Mouse (Mus musculus): Measurements from ENCODE around the gene Dhrs1. TPM values are rescaled to one million over a fixed set of nuclear protein-coding genes. Genes with fewer than 3 reads are reported as not detected.
A peak's percentile ranks its signal among the peaks of the same experiment; 100 is the strongest.

The Dhrs1 gene
- polyA plus RNA-seq, 1 experiment from 2014 or later, result 60.8 TPM

DNA sequence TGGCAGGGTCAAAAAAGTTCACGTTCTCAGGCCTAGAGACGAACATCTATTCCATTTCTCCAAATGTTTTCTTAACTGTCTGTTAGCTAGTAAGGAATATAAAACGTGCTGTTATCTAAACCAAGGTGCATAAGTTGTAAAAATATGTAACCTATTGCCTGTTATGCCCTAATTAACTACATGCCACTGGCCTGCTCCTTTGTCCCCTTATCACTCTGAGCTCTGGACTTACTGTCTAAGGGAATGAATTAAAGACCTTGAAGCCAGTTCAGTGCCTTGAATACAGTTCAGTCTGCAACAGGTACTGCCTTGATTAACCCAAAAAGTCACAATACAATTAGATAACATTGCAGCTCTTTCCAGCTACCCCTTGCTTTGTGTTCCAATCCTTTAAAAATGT is 10.2 kb downstream of the Dhrs1 start:
- Histone ChIP-seq H3K4me1 (replicated peaks) (no peaks in the 10 kb centered on the region), H3K36me3 (peaks cover 26% of the 10 kb centered on the region), H3K9ac (no peak overlapping the region), H3K4me3 (no peak overlapping the region), H3K27me3 (replicated peaks) (0 out of 2 replicates have a peak, but pooled peaks cover 15% of the 10 kb centered on the region), H3K4me2 (no peak overlapping the region), H3K27ac (ENCODE audit: poor library complexity, severe bottlenecking) (no peak overlapping the region), H3K9me3 (replicated peaks) (no peaks in the 10 kb centered on the region)
- WGBS, result 64% methylated on average over 3 of the region's 3 CpGs
- no peak for ATAC-seq (ENCODE audit: insufficient number of reproducible peaks, low FRiP score)

DNA sequence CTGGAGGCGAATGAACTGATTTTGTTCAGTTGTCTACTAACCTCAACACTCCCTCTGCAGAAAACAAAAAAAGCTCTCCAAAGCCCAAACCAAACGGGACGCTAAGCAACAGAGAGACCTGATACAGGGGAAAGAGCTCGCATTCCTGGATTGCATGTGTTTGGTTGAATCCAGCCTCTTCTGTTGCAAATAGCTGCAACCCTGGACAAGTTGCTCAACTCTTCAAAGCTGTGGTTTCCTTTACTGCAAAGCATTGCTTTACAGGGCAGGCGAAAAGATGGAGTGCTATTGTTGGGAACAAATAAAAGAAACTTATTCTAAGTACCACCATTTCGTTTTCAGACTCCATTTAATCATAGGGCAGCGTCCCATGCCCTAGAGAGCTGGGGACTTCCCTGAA is 10.6 kb downstream of the Dhrs1 start:
- no peak for ATAC-seq (ENCODE audit: insufficient number of reproducible peaks, low FRiP score)
- Histone ChIP-seq H3K27me3 (replicated peaks) (0 out of 2 replicates have a peak, but pooled peaks cover 20% of the 10 kb centered on the region), H3K36me3 (peaks cover 21% of the 10 kb centered on the region), H3K27ac (ENCODE audit: poor library complexity, severe bottlenecking) (no peak overlapping the region), H3K4me3 (no peak overlapping the region), H3K9ac (no peak overlapping the region), H3K4me2 (no peak overlapping the region), H3K9me3 (replicated peaks) (no peaks in the 10 kb centered on the region), H3K4me1 (replicated peaks) (no peaks in the 10 kb centered on the region)
- 72% methylated on average over 7 of the region's 7 CpGs for WGBS

DNA sequence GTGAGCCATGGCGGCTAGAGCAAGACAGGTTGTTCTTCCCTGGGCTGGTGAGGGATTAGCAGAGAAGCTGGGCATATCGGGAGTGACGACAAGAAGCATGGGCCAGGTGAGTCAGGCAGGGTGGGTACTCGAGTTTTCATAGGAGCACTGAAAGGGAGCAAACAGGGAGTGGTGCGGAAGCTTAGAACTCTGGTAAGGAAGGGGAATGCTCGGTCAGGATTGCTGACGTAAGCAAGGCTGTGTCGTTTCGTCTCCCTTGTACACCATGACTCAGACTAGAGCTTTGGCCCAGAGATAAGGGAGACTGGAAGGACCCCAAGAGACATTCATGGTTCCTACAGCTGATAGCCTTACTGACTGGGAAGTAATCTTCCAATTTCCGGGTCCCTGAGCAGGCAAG is 11.6 kb downstream of the Dhrs1 start:
- peaks cover 12% of the 10 kb centered on the region for H3K36me3 ChIP-seq
- no peaks in the 10 kb centered on the region for H3K9me3 ChIP-seq (replicated peaks)
- H3K4me2 ChIP-seq, result no peak overlapping the region
- no peak for ATAC-seq (ENCODE audit: insufficient number of reproducible peaks, low FRiP score)
- H3K27me3 ChIP-seq (replicated peaks), result 0 out of 2 replicates have a peak, but pooled peaks cover 21% of the 10 kb centered on the region
- H3K4me3 ChIP-seq, result no peak overlapping the region
- H3K9ac ChIP-seq, result no peak overlapping the region
- WGBS, result 58% methylated on average over 10 of the region's 10 CpGs
- H3K4me1 ChIP-seq (replicated peaks), result no peaks in the 10 kb centered on the region
- H3K27ac ChIP-seq (ENCODE audit: poor library complexity, severe bottlenecking), result no peak overlapping the region

DNA sequence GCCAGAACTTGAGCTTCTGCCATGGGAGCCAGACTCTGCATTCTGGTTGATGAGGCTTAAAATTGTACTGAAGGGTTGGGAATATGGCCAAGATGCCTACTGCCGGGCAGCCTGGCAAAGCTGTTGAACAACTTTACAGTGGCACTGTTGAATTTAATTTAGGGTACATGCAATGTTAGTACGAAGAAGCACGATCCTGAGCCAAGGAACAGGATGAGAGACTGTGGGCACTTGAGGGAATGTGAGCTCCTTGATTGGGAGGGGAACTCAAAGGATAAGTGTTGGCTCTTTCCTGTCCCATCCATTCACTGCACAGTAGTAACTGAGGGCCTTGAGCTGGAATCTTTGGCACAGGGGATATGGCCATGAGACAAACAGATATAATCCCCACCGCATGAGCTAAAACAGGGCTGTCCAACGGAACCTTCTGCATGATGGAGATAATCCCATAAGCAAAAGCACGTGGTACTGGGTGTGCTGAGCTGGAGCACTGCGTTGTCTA is 14.9 kb downstream of the Dhrs1 start:
- no peak overlapping the region for H3K4me3 ChIP-seq
- 0 out of 2 replicates have a peak, but pooled peaks cover 21% of the 10 kb centered on the region for H3K27me3 ChIP-seq (replicated peaks)
- 71% methylated on average over 7 of the region's 7 CpGs for WGBS
- no peak overlapping the region for H3K27ac ChIP-seq (ENCODE audit: poor library complexity, severe bottlenecking)
- H3K36me3 ChIP-seq, result no peaks in the 10 kb centered on the region
- H3K4me2 ChIP-seq, result no peak overlapping the region
- no peak for ATAC-seq (ENCODE audit: insufficient number of reproducible peaks, low FRiP score)
- no peak overlapping the region for H3K9ac ChIP-seq
- no peaks in the 10 kb centered on the region for H3K4me1 ChIP-seq (replicated peaks)
- no peaks in the 10 kb centered on the region for H3K9me3 ChIP-seq (replicated peaks)

DNA sequence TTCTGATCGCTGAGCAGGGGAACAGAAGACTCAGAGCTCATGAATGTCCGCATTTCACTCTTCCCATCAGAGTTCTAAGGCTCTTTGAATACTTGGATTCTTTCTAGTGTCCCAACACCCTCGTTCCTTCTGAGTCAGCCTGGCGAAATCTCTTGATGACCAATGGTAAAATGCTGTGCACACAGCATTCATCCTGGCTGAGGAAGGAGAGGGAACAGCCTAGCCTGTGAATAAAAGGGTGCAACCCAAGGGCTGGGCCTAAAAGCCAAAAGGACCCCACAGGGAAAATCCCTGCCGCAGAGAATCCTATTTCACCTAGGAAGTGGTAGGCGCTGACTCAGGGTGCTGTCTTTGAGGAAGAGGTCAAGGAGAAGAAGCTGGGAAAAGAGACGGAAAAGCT is 15.4 kb downstream of the Dhrs1 start:
- Histone ChIP-seq H3K27ac (ENCODE audit: poor library complexity, severe bottlenecking) (no peak overlapping the region), H3K4me1 (replicated peaks) (no peaks in the 10 kb centered on the region), H3K27me3 (replicated peaks) (0 out of 2 replicates have a peak, but pooled peaks cover 21% of the 10 kb centered on the region), H3K4me3 (no peak overlapping the region), H3K9ac (no peak overlapping the region), H3K36me3 (no peaks in the 10 kb centered on the region), H3K4me2 (no peak overlapping the region), H3K9me3 (replicated peaks) (no peaks in the 10 kb centered on the region)
- ATAC-seq (ENCODE audit: insufficient number of reproducible peaks, low FRiP score), result no peak
- WGBS, result 67% methylated on average over 7 of the region's 7 CpGs

DNA sequence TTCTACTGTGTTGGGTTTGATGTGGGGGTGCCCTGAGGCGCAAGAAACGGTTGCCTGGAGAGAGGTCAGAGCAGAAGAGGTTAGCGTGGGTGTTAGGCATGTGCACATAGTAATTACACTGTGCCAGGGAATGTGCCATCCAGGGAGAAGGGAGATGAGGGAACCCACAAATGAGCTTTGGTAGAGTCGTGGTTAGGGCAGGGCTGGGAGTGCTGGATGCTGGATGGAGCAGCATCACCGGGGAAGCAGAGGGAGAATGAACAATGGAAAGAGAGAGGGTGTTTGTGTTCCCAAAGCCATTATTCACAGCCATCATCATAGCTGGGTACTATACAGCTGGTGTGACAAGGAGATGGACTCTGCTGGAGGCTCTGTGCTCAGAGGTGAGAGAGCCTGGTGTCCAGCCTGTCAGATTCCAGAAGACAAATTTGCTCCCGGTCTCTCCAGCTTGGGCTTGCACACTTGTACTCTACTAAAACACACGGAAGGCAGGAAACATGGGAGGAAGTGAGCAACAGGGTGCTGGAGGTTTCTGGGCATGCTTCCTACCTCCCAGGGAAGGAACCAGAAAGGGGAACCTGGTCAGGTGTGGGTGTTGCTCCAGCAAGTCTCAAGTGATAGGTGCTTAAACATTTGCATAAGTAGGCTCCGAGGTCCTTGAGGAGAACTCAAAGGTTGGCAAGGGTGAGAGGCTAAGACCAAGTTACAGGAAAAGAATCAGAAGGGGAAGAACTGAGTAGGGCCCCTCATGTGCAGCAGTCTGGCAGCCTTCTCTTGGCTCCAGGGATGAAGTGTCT is 17.4 kb downstream of the Dhrs1 start:
- no peak for ATAC-seq (ENCODE audit: insufficient number of reproducible peaks, low FRiP score)
- H3K36me3 ChIP-seq, result no peaks in the 10 kb centered on the region
- peaks cover 6% of the 10 kb centered on the region; the same call in 1 of the 2 replicates for H3K4me1 ChIP-seq (replicated peaks)
- no peak overlapping the region for H3K27ac ChIP-seq (ENCODE audit: poor library complexity, severe bottlenecking)
- no peaks in the 10 kb centered on the region for H3K9me3 ChIP-seq (replicated peaks)
- no peak overlapping the region for H3K4me2 ChIP-seq
- no peak overlapping the region for H3K4me3 ChIP-seq
- 0 out of 2 replicates have a peak, but pooled peaks cover 16% of the 10 kb centered on the region for H3K27me3 ChIP-seq (replicated peaks)
- 68% methylated on average over 8 of the region's 8 CpGs for WGBS
- no peak overlapping the region for H3K9ac ChIP-seq

DNA sequence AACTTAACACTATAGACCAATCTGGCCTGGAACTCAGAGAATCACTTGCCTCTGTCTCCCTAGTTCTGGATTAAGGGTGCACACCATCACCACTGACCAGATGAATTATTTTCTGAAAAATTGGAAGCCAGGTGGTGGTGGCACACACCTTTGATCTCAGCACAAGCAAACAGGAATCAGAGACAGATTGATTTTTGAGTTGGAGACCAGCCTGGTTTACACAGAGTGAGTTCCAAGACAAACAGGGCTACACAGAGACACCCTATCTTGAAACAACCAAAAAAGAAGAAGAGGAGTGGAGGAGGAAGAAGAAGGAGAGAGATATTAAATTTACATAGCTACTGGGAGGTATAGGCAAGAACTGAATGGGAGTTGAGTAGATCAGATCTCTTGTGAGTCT is 19.2 kb downstream of the Dhrs1 start:
- Histone ChIP-seq H3K36me3 (no peaks in the 10 kb centered on the region), H3K4me2 (no peak overlapping the region), H3K9ac (no peak overlapping the region), H3K27me3 (replicated peaks) (0 out of 2 replicates have a peak, but pooled peaks cover 15% of the 10 kb centered on the region), H3K4me3 (no peak overlapping the region), H3K9me3 (replicated peaks) (no peaks in the 10 kb centered on the region), H3K4me1 (replicated peaks) (peaks cover 6% of the 10 kb centered on the region; the same call in 1 of the 2 replicates), H3K27ac (ENCODE audit: poor library complexity, severe bottlenecking) (no peak overlapping the region)
- ATAC-seq (ENCODE audit: insufficient number of reproducible peaks, low FRiP score), result no peak

DNA sequence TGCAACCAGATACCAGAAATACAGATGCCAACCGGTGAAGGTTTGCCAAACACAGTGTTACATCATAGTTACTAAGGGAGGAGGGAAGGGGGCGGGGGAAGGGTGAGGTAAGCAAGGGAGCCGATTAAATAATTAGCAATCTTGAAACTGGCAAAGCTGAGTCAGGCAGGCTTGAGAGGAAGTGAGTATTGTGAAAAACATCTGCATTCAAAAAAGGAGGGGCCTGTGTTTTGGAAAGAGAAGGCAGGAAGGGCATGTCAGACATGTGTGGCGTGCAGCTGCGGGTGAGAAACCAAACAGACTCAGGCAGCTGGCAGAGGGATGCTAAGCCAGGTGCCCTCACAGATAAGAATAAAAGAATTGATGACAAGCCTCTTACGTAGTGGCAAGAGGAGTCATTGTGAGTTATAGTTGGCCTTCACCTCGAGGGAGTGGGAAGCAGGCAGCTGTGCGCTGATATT is 21.0 kb downstream of the Dhrs1 start:
- H3K9ac ChIP-seq, result peak overlapping the region; percentile 37; the same call in 1 of the 2 replicates
- H3K27ac ChIP-seq (ENCODE audit: poor library complexity, severe bottlenecking), result no peak overlapping the region
- peaks cover 6% of the 10 kb centered on the region; the same call in 1 of the 2 replicates for H3K4me1 ChIP-seq (replicated peaks)
- ATAC-seq (ENCODE audit: insufficient number of reproducible peaks, low FRiP score), result no peak
- no peaks in the 10 kb centered on the region for H3K9me3 ChIP-seq (replicated peaks)
- peaks cover 10% of the 10 kb centered on the region for H3K36me3 ChIP-seq
- no peak overlapping the region for H3K4me2 ChIP-seq
- H3K27me3 ChIP-seq (replicated peaks), result no peaks in the 10 kb centered on the region
- 46% methylated on average over 8 of the region's 8 CpGs for WGBS
- no peak overlapping the region for H3K4me3 ChIP-seq

DNA sequence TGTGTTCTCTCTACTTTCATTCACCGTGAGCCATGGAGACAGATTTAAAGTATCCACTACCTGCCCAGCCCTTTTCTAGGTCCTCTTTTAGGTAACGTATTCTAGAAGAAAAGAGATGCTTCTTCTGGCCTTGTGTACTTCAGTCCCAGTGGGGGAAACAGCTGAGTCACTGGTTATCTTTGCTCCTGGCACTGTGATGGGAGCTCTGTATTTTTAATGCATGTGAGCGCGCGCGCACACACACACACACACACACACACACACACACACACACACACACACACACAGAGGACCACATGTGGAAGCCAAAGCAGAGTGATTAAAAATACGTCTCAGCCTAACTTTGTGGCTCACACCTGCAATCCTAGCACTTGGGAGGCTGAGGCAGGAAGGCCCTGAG is 22.1 kb downstream of the Dhrs1 start:
- Histone ChIP-seq H3K4me1 (replicated peaks) (peaks cover 6% of the 10 kb centered on the region; the same call in 1 of the 2 replicates), H3K4me2 (no peak overlapping the region), H3K9ac (no peak overlapping the region), H3K27me3 (replicated peaks) (no peaks in the 10 kb centered on the region), H3K36me3 (peaks cover 20% of the 10 kb centered on the region), H3K9me3 (replicated peaks) (no peaks in the 10 kb centered on the region), H3K4me3 (no peak overlapping the region), H3K27ac (ENCODE audit: poor library complexity, severe bottlenecking) (no peak overlapping the region)
- no peak for ATAC-seq (ENCODE audit: insufficient number of reproducible peaks, low FRiP score)
- 93% methylated on average over 7 of the region's 7 CpGs for WGBS

DNA sequence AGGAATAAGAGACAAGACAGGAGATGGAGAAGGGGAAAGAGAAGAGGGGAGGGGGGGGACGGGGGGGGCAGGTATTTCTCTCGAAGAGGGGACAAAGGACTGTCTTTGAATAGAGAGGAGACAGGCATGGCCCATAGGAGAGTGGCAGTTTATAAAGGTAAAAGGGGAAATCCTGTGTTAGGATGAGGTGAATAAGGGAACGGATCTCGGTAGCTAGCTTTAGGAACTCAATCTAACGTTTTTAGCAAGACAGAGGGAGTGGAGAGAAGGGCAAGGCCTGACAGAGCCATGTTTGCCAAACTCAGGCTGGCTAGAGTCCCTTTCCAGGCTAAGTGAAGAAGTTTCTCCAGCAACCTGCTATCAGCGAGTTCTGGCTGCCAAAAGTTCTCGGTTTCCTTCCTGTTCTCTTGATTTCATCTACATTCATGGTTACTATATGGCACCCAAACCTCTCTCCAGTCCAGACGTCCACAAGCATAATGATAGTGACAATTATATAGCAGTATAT is 23.0 kb downstream of the Dhrs1 start:
- Histone ChIP-seq H3K36me3 (peaks cover 27% of the 10 kb centered on the region), H3K27ac (ENCODE audit: poor library complexity, severe bottlenecking) (no peak overlapping the region), H3K4me2 (peak overlapping the region; percentile 75), H3K4me3 (peak overlapping the region; percentile 74), H3K9ac (no peak overlapping the region), H3K4me1 (replicated peaks) (peaks cover 6% of the 10 kb centered on the region; the same call in 1 of the 2 replicates), H3K9me3 (replicated peaks) (no peaks in the 10 kb centered on the region), H3K27me3 (replicated peaks) (no peaks in the 10 kb centered on the region)
- 0 out of 2 replicates have a peak, but pooled peaks have one; percentile 1 for ATAC-seq (ENCODE audit: insufficient number of reproducible peaks, low FRiP score)
- WGBS, result 52% methylated on average over 8 of the region's 8 CpGs

DNA sequence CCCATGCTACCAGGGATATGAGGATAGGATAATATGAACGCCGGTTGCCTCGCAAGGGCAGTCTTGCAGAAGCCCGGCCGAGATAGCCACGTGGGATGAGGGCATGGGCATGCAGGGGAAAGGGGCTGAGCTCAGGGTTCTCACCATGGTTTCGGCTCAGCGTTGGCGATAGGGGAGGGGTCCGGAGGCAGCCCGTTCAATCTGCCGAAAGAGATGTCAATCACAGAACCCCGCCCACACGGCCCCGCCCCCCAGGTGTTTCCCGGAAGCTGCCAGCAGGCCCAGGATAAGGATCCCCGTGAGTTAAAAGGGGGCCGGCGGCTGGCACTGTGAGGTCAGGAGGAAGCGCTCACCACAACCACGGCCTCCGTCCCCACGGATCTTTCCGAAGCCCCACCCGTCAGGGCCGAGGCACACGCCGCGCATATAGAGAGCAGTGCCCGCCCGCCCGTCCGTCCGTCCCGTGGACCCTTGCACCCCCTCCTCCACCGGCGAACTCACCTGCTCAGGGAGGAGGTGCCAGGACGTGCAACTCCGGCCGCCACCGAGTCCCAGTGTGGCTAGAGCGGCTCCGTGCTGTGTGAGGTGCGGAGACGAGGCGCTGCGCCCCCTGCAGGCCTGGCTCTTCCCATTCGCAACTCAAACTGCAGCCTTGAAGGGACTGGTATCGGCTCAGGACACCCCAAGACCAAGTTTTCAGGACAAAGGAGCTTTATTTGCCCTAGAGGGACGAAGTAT is 23.6 kb downstream of the Dhrs1 start, which contains the start of gene Rabggta:
Rabggta (minus strand) TSS at position 564 of the 738 bp plus-strand sequence.
- Histone ChIP-seq H3K9ac (peak within 1 kb of the TSS; percentile 87), H3K27ac (ENCODE audit: poor library complexity, severe bottlenecking) (peak within 1 kb of the TSS; percentile 72; the same call in 1 of the 2 replicates), H3K36me3 (peaks cover 34% of the 10 kb centered on the region), H3K27me3 (replicated peaks) (no peaks in the 10 kb centered on the region), H3K4me1 (replicated peaks) (peaks cover 6% of the 10 kb centered on the region; the same call in 1 of the 2 replicates), H3K9me3 (replicated peaks) (no peaks in the 10 kb centered on the region), H3K4me3 (peak within 1 kb of the TSS; percentile 74), H3K4me2 (peak within 1 kb of the TSS; percentile 75)
- under 1% methylated on average over 50 of the region's 50 CpGs for WGBS
- peak; percentile 92 for ATAC-seq (ENCODE audit: insufficient number of reproducible peaks, low FRiP score)

Data from heart, embryonic 12.5 days (tissue).